Mouse (Mus musculus) left cerebral cortex, adult 11 months (tissue): ENCODE measurements around the gene Col26a1.
A peak's percentile ranks its signal among the peaks of the same experiment; 100 is the strongest.
"Not testable (repeated sequence)": the region's sequence is repeated elsewhere in the genome, so short reads cannot be mapped to it uniquely, and the experiment has no call there.

Experiments used
- DNase-seq: peaks from one replicate; pipeline ENCODE4 v3.0.0; 2022; ENCODE audit warnings: low spot score

Col26a1 gene

DNA sequence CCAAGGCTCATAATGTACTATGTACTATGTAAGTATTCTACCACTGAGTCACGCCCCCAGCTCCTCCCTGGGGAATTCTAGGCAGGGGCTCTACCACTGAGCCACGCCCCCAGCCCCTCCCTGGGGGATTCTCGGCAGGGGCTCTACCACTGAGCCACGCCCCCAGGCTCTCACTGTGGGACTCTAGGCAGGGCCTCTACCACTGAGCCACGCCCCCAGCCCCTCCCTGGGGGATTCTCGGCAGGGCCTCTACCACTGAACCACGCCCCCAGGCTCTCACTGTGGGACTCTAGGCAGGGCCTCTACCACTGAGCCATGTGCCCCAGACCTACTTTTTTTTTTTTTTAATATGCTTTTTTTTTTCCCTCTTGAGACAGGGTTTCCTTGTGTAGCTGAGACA lies 129.8 kb downstream of the Col26a1 start:
- not testable (repeated sequence) for DNase-seq

DNA sequence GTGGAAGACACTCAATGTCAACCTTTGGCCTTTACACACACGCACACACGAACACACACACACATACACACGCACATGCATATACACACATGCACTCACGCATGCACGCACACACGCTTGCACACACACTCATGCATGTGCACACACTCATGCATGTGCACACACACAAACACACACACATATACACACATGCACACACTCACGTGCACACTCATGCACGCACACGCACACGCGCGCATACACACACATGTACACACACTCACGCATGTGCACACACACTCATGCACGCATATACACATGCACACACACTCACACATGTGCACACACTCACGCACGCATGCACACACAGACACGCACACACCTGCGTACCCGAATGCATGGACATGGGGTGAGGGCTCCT lies 130.9 kb downstream of the Col26a1 start:
- DNase-seq = no peak

DNA sequence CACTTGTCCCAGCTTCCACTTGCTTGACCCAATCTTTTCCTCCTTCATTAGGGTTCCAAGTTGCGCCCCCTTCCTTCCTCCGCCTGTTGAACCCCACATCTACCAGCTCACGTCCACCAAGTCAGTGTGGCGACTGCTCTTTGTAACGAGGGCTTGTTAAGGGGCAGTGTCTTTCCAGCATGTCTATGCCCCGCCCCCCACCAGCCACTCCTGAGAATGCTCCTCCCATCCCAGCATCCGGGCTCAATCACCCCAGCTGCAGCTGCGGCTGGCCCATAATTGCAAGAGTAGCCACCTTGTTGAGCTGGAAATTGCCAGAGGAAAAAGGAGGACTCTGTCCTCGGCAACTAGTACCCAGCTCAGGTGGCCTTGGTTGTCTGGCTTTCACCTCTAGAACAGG lies 136.4 kb downstream of the Col26a1 start:
- no peak for DNase-seq

- no peak for DNase-seq
Observed at GRCm38 (mm10) chr5:136738918-136739317, 144.1 kb downstream of the Col26a1 start.

DNA sequence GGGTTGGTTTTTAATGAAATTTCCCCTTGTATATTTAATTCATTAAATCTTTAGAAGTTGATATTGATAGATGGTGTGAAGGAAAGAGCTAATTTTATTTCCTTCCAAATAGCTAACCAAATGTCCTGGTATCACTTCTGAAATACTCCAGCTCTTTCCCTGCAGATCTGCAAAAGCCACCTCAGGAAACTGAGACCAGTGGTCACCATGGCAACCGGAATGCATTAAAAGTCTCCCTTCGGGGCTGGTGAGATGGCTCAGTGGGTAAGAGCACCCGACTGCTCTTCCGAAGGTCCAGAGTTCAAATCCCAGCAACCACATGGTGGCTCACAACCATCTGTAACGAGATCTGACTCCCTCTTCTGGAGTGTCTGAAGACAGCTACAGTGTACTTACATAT lies 156.7 kb downstream of the Col26a1 start:
- DNase-seq = not testable (repeated sequence)

DNA sequence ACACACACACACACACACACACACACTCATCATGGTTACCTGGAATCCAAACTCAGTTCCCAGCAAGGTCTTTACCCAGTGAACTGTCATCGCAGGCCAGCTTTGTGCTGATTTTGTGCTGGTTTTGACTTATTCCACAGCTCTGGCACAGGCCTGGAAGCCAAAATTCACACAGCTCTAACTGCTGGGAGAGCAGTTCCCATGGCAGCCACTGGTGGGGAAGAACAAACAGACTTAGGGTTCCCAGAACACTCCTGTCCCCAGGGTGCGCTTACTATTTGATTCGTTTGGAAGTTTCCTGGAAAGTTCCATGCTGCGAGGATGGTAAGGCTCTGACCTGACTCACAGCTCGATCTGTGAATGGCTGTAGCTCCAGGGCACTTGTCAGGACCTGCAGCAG lies 161.4 kb downstream of the Col26a1 start:
- no peak for DNase-seq

DNA sequence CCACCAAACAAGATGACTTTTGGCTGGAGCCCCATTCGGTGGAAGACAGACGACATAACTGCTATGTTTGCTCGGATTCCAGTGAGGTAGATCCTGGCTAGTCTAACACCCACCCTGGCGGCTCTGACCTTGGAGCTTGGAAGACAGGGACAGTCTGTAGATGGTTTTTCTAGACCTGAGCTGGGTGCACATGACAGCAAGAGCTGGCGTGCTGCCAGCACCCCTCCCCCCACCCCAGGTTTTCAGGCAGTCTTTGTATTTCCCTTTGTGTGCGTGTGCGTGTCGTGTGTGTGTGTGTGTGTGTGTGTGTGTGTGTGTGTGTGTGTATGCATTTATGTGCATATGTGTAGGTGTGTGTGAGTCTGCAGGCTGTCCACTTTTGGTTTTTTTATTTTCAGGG lies 164.4 kb downstream of the Col26a1 start:
- DNase-seq = no peak

- DNase-seq = no peak
Observed at GRCm38 (mm10) chr5:136717573-136717854, 165.5 kb downstream of the Col26a1 start.

DNA sequence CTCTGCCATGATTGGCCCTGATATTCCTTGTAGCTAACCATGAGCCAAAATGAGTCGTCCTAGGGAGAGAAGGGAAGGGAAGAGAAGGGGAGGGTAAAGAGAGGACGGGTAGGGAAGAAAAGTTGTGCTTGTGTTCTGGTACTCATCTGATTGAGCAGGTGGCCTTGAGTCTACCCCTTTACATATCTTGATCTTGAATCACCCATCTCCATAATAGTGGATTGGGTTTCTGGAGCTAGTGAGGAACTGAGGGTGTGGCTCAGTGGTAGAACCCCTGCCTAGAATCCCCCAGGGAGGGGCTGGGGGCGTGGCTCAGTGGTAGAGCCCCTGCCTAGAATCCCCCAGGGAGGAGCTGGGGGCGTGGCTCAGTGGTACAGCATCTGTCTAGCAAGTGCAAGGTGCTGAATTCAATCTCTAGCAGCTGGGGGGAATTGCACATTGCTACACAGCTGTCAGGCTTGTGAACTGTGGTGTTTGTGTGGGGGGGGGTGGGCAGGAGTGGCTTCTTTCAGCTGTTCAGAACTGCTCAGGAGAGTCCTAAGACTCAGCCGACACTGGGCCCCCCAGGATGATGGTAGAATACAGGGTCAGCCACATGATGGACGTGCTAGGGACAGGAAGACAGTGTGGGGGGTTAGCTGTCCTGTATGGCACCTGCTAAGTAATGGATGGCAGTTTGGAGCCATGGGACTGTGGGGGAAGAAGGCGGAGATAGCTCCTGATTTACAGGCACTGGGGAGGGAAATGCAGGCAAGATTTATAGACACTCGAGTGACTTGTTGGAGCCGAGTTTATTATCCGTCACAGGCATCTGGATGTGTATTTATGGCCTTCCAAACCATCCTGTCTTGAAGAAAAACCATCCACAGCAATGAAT lies 166.1 kb downstream of the Col26a1 start:
- DNase-seq = no peak

DNA sequence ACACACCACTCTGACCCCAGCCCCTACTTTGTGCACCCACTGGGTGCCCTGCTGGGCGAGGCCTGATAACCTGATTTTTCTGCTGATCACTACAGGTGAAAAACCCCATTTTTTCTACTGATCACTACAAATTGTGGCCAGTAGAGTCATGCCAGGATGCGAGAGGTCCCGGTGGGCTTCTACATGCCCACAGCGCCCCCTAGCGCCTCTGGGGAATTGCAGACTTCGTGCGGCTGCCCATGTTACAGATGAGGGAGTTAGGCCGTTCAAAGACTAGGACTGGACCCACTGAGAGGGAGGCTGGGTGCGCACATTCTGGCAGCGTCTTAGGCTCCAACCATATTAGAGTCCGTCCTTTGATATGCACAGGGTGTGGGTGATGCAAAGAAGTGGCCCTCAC lies 168.1 kb downstream of the Col26a1 start:
- DNase-seq = no peak

- no peak for DNase-seq
Observed at GRCm38 (mm10) chr5:136714232-136714875, 168.7 kb downstream of the Col26a1 start.

DNA sequence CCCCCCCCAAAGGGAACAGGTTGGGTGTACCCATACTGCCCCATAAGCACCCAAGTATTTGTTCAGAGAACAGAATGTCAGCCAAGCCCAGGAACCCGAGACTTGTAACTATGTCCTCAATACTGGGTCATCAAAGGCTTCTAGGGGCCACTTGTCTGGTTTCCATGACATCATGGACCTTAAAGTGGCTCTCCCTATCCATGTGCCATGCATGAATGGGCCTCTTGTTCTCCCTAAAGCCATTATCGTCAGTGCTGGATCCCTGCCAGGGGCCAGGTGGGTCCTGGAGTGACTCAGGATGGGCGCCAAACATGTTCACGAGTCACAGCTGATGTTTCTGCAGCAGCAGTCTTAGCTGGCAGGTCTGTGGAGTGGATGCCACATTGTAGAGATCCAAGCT lies 172.3 kb downstream of the Col26a1 start:
- no peak for DNase-seq

- no peak for DNase-seq
Observed at GRCm38 (mm10) chr5:136708116-136708515, 174.9 kb downstream of the Col26a1 start.

DNA sequence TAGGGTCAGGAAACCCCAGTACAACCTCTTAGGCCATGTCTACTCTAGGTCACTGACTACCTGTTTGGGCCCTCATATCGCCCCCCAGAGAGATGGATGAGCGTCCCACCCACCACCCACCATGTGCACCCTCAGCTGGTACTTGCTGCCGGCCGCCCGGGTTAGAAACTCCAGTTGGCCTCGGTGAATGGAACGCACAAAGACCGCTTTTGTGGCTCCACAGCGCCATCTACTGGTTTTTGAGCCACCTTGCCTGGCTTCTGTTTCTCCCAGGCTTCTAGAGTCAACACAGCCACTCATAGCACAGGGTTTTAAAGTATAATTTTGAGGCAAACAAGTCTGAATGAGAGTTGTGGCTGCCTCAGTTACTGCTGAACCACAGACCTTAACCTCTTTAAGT lies 176.2 kb downstream of the Col26a1 start:
- peak; percentile 37 for DNase-seq

- no peak for DNase-seq
Observed at GRCm38 (mm10) chr5:136705532-136705931, 177.5 kb downstream of the Col26a1 start.

GRCm38 (mm10) chr5:136704151-136704550 lies 178.9 kb downstream of the Col26a1 start:
- no peak for DNase-seq

DNA sequence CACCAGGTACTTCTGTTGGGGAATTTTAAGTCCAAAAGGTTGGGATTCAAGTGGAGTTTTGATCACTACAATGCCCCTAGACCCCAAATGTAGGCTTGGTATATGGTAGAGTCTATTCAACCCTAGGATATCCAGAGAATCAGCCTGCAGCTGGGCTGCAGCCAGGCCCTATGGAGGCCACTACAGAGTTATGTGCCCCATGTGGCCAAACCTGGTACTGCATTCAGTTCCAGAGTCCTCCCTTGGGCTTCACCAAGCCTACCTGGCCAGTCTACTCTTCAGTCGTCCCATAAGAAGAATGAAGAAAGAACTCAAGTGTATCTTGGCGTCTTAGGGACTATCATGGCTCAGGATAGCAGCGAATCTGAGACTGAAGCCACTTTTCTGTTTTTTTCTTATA lies 179.3 kb downstream of the Col26a1 start:
- peak; percentile 17 for DNase-seq

DNA sequence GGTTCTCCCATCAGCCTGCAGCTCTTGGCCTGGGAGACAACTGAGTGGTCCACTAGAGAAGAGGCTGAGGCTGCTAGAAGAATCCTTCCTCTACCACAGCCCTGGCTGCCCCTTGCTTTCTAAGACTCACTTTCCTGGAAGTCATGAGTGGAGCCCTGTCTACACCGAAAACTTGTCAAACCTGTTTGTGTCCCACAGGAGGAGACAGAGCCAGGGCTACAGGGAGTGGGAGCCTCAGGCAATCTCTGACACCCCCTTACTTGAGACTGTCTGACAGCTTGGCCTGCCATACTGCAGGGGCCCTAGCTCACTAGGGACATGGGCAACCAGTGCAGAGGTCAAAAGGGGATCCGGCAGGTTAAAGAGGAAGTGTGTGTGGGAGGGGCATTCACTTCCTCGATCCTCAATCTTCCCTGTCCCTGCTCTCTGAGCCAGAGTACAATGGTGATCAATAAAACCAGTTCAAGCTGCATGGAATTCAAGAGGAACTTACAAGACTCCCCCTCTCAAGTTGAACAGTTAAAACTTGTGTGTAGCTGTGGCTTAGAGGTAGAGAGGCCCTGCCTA lies 180.8 kb downstream of the Col26a1 start:
- DNase-seq = no peak

DNA sequence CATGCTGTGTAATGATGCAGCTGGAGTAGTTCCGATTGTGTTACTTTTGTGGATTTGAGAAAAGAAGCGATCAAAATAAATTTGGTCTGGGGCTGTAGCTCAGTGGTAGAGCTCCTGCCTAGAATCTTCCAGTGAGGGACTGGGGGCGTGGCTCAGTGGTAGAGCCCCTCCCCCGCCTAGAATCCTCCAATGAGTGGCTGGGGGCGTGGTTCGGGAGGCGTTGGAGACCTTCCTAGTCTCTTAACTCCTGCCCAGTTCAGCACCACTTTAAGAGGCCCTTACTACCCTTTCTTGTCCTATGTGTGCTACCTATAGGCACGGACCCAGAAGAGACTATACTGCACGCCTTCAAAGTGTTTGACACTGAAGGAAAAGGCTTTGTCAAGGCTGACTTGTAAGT lies 185.4 kb downstream of the Col26a1 start:
- no peak for DNase-seq

DNA sequence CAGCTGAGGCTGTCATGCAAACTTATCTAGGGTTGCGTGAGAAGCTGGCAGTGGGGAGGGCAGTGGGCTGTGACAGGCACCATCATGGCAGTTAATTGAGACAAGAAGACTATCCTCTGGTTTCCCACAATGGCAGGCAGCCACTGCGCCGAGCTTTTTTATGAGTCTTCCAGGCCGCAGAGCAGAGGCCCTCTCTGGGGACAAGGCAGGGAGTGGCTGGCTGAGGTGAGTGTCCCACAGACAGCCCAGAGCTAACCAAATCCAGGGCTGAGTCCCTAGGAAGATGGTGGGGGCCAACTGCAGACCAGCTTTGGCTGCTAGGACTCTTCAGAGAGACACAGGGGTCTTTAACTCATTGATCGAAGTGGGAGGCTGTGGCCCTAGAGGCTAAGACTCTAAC lies 186.5 kb downstream of the Col26a1 start:
- DNase-seq = no peak

DNA sequence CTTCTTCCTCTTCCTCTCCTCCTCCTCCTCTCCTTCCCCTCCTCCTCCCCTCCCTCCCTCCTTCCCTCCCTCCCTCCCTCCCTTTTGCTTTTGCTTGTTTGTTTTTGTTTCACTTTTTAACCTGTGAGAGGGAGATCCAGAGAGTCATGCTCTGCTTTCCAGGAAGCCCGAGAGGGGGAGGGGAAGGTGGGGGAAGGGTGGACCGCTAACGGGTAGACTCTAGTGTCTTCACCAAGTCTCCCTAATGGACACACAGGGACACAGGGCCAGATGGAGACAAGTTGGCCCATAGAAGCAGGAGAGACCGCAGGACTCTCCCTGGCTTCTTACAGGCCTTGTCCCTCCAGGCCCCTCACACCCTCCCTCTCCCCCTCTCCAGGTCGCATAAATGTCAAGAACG lies 188.0 kb downstream of the Col26a1 start:
- DNase-seq = no peak

- no peak for DNase-seq
Observed at GRCm38 (mm10) chr5:136693418-136693817, 189.6 kb downstream of the Col26a1 start.

DNA sequence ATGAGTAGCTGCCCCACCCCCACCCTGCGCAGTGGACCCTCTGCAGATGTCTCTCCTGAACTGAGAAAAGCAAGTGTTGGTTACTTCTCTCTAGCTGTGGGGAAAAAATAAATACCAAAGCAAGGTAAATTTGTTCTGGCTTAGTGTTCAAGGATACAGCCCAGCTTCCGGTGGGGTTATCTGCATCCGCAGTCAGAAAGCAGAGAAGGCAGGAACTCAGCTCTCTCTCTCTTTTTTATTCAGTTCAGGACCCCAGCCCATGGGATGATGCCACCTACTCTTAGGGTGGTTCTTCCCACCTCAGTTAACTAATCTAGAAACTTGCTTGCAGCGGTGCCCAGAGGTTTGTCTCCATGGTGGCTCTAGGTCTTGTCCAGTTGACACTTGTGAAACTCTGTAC lies 190.2 kb downstream of the Col26a1 start, which contains the start of gene Myl10:
Gene Myl10 (plus strand): TSS at position 363 of the 400 bp plus-strand sequence.
- DNase-seq = no peak
